Mouse (Mus musculus): ENCODE measurements around the gene Tex13c2. TPM values are rescaled to one million over a fixed set of nuclear protein-coding genes. Genes with fewer than 3 reads are reported as not detected.

The Tex13c2 gene
- polyA plus RNA-seq, 1 experiment from 2014 or later = not detected

DNA sequence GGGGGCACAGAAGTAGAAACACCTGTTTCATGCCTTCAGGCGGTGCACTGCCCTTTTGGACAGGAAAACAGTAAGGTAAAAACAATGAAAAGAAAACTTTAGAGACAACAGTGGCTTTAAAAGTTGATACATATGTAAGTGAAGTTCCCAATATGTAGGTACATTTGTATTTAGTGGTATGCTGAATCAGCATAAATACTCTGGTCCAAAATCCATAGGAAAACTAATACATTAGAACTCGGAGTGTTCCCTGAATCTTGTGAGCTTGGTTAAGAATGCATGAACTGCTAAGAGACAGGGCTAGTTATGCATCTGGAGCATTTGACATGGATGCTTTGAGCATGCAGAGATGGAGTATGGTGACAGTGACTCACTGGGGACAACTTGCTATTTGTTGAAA lies 33.4 kb downstream of the Tex13c2 start:
- Histone ChIP-seq H3K4me3 (ENCODE audit: low read length) (no peak overlapping the region), H3K4me1 (ENCODE audit: control insufficient read depth, insufficient read depth, low read length) (no peaks in the 10 kb centered on the region), H3K4me2 (replicated peaks; ENCODE audit: low read depth, low read length) (no peak overlapping the region), H3K36me3 (ENCODE audit: control insufficient read depth, insufficient read depth, low read length) (no peaks in the 10 kb centered on the region), H3K27me3 (ENCODE audit: control insufficient read depth, insufficient read depth, low read length) (no peaks in the 10 kb centered on the region), H3K9ac (ENCODE audit: low read depth, low read length) (no peak overlapping the region), H3K9me3 (ENCODE audit: control insufficient read depth, low read length) (no peaks in the 10 kb centered on the region), H3K27ac (ENCODE audit: low read depth, low read length) (no peak overlapping the region)
- no peak for ATAC-seq (ENCODE audit: low FRiP score, low TSS enrichment)
- 91% methylated on average over 2 of the region's 2 CpGs for WGBS

DNA sequence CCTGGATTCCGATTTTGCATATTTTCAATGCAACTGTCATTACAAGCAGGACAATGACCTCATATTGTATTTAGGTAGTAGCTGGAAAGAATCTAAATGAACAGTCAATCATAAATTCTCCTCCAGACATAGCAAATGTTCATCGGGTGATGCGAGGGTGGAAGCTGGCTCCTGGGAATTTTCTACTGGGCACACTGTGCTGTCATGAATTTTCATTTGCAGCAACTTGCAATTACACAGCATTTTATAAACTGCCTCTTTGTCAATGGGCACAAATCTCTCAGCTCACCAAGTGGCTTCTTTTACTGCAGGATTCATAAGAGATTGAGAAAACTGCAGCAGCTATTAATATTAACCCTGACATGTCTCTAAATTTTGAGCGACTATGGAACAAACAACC lies 41.2 kb downstream of the Tex13c2 start:
- Histone ChIP-seq H3K4me3 (ENCODE audit: low read length) (no peak overlapping the region), H3K9me3 (ENCODE audit: control insufficient read depth, low read length) (no peaks in the 10 kb centered on the region), H3K27me3 (ENCODE audit: control insufficient read depth, insufficient read depth, low read length) (no peaks in the 10 kb centered on the region), H3K27ac (ENCODE audit: low read depth, low read length) (no peak overlapping the region), H3K36me3 (ENCODE audit: control insufficient read depth, insufficient read depth, low read length) (no peaks in the 10 kb centered on the region), H3K4me2 (replicated peaks; ENCODE audit: low read depth, low read length) (no peak overlapping the region), H3K4me1 (ENCODE audit: control insufficient read depth, insufficient read depth, low read length) (no peaks in the 10 kb centered on the region), H3K9ac (ENCODE audit: low read depth, low read length) (no peak overlapping the region)
- 84% methylated on average over 4 of the region's 4 CpGs for WGBS
- ATAC-seq (ENCODE audit: low FRiP score, low TSS enrichment) = no peak

DNA sequence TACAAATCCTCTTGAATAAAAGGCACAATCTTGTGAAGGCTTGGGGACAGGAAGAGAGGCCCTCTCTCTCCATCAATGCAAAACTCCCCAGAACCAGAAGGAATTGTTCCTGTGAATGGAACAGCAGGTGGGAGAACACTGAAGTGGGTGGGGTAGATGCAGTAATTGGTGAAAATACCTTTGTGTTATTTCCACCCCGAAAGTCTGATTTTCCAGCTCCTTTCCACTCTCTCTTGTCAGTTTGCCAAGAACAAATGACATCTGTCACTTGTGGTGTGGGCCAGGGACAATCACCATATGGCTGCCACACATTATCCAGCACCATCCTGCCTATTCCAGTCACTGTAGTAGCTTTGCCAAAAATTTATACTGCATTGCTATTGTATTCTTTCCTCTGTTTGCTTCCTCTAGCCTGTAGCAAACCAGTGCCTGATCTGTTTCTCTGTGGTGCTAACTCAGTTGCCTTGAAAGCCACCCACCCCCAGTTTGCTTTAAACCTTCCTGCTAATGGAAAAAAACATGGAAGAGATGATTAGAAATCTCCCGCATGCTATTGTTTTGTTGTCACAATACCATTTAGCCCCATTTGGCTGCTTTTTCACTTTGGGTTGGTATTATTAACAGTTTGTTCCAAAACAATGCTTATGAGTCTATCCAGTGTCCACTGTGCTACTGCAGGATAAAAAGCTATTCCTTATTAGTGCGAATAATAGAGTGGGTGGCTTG lies 50.7 kb downstream of the Tex13c2 start:
- Histone ChIP-seq H3K27ac (ENCODE audit: low read depth, low read length) (no peak overlapping the region), H3K9ac (ENCODE audit: low read depth, low read length) (no peak overlapping the region), H3K4me2 (replicated peaks; ENCODE audit: low read depth, low read length) (peak overlapping the region; percentile 19), H3K36me3 (ENCODE audit: control insufficient read depth, insufficient read depth, low read length) (no peaks in the 10 kb centered on the region), H3K9me3 (ENCODE audit: control insufficient read depth, low read length) (no peaks in the 10 kb centered on the region), H3K4me3 (ENCODE audit: low read length) (peak overlapping the region; percentile 12; the same call in 1 of the 2 replicates), H3K4me1 (ENCODE audit: control insufficient read depth, insufficient read depth, low read length) (no peaks in the 10 kb centered on the region), H3K27me3 (ENCODE audit: control insufficient read depth, insufficient read depth, low read length) (no peaks in the 10 kb centered on the region)
- no peak for ATAC-seq (ENCODE audit: low FRiP score, low TSS enrichment)
- WGBS = 46% methylated on average over 3 of the region's 3 CpGs

DNA sequence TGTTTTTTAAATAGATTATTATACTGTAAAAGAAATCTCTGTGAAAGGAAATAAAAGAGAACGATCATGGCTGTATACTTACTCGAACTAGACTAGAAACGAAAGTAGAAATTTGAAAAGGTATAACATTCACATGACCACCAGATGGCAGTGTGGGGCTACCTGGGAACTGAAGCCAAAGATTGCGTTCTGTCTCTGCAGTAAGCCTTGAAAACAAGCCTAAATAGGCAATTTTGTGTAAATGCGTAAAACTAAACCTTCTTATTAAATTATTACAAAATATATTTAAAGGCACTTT lies 51.2 kb downstream of the Tex13c2 start:
- Histone ChIP-seq H3K9me3 (ENCODE audit: control insufficient read depth, low read length) (no peaks in the 10 kb centered on the region), H3K36me3 (ENCODE audit: control insufficient read depth, insufficient read depth, low read length) (no peaks in the 10 kb centered on the region), H3K27ac (ENCODE audit: low read depth, low read length) (no peak overlapping the region), H3K9ac (ENCODE audit: low read depth, low read length) (no peak overlapping the region), H3K4me3 (ENCODE audit: low read length) (peak overlapping the region; percentile 12; the same call in 1 of the 2 replicates), H3K27me3 (ENCODE audit: control insufficient read depth, insufficient read depth, low read length) (no peaks in the 10 kb centered on the region), H3K4me1 (ENCODE audit: control insufficient read depth, insufficient read depth, low read length) (no peaks in the 10 kb centered on the region), H3K4me2 (replicated peaks; ENCODE audit: low read depth, low read length) (peak overlapping the region; percentile 19)
- no peak for ATAC-seq (ENCODE audit: low FRiP score, low TSS enrichment)
- 43% methylated on average over 5 of the region's 5 CpGs for WGBS

Other genes starting within 250 kb of the Tex13c2 start
- gene Sh2d1a, start 12.8 kb downstream of the Tex13c2 start, polyA plus RNA-seq (2014; fragmentation: Nextera tagmentation; extraction: Ambion mirVana) = 0.16 and 0.31 TPM in 2 replicates